Mouse (Mus musculus) heart, postnatal 10 days (tissue): ENCODE measurements around the gene Serhl. TPM values are rescaled to one million over a fixed set of nuclear protein-coding genes. Genes with fewer than 3 reads are reported as not detected.
"Not testable (repeated sequence)": the region's sequence is repeated elsewhere in the genome, so short reads cannot be mapped to it uniquely, and the experiment has no call there.

ENCODE experiments used
- DNase-seq, 2 experiments: peaks; one replicate each; pipeline ENCODE4 v3.0.0; 2021
- intact Hi-C: fragments of 180-260 bp; cut with DNase I; formaldehyde crosslinking; loops from one replicate; pipeline ENCODE4 v1.15.1; 2025
- total RNA-seq, 2 experiments: library from RNA; stranded (reverse); gene quantifications; 2 replicates each; pipeline ENCODE4 v1.2.3; 2021

Serhl gene
- total RNA-seq = 10 to 100 TPM; 54.6 to 59.1 TPM

GRCm38 (mm10) chr15:83089429-83089605 is at the start of gene Serhl:
Gene Serhl, plus strand, starts transcription at chr15:83089506.
- DNase-seq = no peak
- intact Hi-C loops = no loop called here

DNA sequence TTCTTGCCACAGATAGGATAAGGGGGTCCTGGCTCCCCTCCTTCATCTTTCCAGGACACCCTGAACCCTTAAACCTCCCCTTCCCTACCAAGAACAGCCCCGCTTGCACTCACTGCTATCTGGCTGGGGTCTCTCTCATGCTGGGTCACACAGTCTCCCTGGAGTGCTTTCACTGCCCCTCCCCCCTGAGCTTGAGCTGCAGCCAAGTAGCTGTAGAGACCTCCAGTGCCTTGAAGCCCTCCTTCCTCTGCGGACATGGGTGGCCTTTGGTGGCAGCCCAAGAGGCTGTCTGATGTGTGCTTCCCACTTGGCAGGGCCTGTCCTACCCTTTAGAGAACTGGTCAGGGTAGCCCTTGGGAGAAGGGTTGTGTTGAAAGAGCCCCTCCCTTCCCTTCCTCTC is 49.1 kb upstream of the Serhl start:
- intact Hi-C loops = no loop called here
- no peak for DNase-seq

DNA sequence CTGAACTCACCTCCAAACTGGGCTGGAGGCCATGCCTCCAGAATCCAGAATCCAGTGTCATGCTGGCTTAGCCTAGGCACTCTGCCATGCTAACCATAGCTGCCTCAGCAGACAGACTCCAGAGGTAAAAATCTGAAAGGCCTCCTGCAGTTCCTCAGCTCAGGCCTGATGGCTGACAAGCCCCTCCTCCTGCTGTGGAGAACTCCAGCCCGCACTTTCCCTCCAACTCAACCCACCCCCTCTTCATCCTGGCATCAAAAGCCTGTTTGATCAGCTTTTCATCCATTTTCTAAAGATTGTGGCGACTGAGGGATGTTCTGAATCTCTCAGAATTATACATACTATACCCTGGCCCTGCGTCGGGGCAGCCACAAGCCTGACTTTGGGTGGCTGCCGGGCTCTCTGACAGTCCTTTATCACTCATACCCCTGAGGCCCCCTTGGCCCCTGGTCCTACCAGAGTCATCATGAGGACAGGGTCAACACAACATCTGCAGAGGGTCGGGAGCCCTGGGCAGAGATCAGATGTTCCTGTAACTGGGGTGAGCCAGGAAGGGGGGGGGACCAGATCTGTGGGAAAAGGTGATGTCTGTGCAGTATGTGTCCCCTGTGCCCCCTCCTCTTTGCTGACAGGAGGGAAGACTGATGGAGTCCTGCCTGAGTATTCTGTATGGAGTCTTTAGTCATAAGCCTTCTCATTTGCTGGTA is 46.5 kb upstream of the Serhl start:
- no peak for DNase-seq
- intact Hi-C loops = no loop called here

DNA sequence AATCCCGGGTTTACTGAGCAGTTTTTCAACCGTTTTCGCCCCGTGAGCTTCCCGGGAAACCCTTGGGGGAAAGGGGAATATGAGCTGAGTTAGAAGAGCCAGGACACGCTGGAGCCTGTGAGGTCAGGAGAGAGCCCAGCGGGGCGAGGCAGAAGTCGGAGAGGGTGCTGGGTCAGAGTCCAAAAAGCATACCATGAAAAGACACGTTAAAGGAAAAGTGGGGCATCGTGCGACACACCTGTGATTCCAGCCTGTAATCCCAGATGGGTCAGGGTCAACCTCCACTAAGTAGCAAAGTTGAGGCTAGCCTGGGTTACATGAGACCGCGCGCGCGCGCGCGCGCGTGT is 46.0 kb upstream of the Serhl start:
- DNase-seq = no peak
- intact Hi-C loops = no loop called here

- DNase-seq, intact Hi-C loops: not testable (repeated sequence)
Measured at GRCm38 (mm10) chr15:83045565-83045964, 43.7 kb upstream of the Serhl start.

GRCm38 (mm10) chr15:83046308-83046707 is 43.0 kb upstream of the Serhl start:
- intact Hi-C loops = no loop called here
- no peak for DNase-seq

- DNase-seq = no peak
- intact Hi-C loops = no loop called here
Measured at GRCm38 (mm10) chr15:83046730-83047129, 42.6 kb upstream of the Serhl start.

DNA sequence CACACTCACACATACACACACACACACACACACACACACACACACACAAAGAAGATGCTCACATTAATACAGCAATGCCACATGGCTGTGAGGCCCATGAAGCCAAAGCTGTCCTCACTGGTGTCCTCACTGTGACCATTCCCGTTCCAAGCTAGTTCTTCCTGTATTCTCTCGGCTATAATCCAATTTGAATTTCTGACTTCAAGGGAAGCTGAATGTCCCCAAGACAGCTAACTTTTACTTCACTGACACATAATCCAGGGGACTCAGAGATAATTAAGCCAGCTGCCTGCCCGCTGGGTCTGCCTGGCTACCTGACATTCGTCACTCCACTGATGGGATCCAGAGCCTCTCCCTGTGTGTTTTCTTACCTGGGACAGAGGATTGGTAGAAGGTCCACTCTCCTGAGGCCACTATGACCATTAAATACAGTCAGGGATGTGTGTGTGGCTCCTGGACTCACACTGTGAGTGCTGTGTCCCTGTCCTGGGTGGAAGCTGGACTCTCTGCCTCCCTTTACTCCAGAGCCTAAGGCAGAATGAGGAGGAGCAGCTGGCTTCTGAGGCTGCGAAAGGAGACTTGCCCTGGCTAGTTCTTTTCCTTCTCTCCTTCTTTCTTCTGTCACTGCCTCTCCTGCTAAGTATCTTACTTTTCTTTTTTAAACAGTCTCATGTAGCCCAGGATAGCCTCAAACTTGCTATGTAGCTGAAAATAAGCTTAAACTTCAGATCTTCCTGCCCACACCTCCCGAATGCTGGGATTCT is 36.8 kb upstream of the Serhl start:
- DNase-seq = no peak
- intact Hi-C loops = no loop called here

DNA sequence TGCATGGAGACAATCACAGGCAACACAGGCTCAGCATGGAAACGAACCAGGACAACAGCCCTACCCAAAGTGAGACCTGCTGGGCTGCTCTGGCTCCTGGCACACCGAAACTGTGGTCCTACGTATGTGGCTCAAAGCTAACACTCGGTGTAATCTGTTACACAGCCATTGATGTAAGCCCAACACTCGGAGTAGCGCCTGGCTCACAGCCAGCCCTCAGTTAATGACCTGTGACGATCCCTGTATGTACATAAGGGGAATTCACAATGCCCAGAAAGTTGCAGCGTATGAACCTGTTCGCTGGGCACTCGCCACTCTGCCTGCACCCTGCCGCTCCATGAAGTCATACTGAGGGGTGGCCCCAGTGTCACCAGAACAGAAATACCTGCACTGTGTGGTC is 36.0 kb upstream of the Serhl start:
- no peak for DNase-seq
- intact Hi-C loops = no loop called here

GRCm38 (mm10) chr15:83055569-83055968 is 33.7 kb upstream of the Serhl start:
- no peak for DNase-seq
- intact Hi-C loops = loop anchor here (5.0 kb wide), 1 partner anchor 42 kb away; no protein-coding TSS in a partner anchor

- DNase-seq = peak; percentile 70 to 72
- intact Hi-C loops = loop anchor here (5.0 kb wide), 1 partner anchor 41 kb away; no protein-coding TSS in a partner anchor
Measured at GRCm38 (mm10) chr15:83056378-83057083, 32.8 kb upstream of the Serhl start.

GRCm38 (mm10) chr15:83057533-83057932 is 31.8 kb upstream of the Serhl start:
- no peak for DNase-seq
- intact Hi-C loops = loop anchor here (5.0 kb wide), 1 partner anchor 40 kb away; no protein-coding TSS in a partner anchor

GRCm38 (mm10) chr15:83059233-83059660 is 30.1 kb upstream of the Serhl start:
- intact Hi-C loops = loop anchor here (5.0 kb wide), 1 partner anchor 38 kb away; no protein-coding TSS in a partner anchor
- no peak for DNase-seq

DNA sequence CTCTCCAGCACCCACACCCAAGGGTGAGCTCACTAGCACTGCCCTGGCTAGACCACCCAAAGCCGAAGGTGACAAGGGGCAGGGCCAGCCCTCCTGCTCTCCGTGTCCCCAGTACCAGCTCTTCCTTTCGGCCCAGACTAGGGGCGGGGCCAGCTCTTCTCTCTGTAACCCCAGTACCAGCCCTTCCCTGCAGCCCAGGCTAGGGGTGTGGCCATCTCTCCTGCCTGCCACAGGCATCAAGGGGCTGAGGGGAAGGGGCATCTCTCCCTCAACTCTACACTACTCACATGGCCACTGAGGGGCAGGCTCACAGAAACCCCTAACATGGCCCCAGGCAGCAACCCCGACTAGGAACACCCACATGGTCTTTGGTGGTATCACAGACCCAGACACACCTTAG is 27.6 kb upstream of the Serhl start:
- DNase-seq = no peak
- intact Hi-C loops = no loop called here

DNA sequence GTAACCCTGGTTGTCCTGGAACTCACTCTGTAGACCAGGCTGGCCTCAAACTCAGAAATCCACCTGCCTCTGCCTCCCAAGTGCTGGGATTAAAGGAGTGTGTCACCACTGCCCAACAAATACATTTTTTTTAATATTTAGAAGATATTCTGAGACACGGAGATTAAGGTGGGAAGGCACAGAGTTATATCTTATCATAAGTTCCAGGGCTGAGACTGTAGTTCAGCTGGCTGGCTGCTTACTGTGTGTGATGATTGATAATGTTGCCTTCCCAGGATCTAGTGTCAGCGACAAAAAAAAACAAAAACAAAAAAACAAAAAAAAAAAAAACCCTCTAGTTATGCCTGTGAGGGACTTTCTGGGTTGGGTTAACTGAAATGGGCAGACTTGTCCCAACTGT is 26.7 kb upstream of the Serhl start:
- intact Hi-C loops = not testable (repeated sequence)

DNA sequence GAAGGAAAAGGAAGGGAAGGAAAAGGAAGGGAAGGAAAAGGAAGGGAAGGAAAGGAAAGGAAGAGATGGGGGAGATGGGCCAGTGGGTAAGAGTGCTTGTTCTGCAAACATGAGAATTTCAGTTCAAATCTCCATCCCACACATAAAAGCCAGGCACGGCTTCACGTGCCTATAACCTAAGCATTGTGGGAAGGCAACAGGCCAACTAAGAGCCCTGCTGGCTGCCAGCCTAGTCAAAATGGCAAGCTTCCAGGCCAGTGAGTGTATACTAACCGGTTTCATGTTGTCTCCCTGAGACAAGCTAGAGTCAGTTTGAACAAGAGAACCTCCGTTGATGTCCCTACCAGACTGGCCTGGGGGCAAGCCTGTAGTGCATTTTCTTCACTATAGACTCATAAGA is 23.8 kb upstream of the Serhl start:
- DNase-seq = peak; percentile 81 to 84
- intact Hi-C loops = no loop called here

More for the DNA sequence above, 26.7 kb upstream of the Serhl start:
- DNase-seq = not testable (repeated sequence)

- no peak for DNase-seq
- intact Hi-C loops = no loop called here
Measured at GRCm38 (mm10) chr15:83068270-83068669, 21.0 kb upstream of the Serhl start.

DNA sequence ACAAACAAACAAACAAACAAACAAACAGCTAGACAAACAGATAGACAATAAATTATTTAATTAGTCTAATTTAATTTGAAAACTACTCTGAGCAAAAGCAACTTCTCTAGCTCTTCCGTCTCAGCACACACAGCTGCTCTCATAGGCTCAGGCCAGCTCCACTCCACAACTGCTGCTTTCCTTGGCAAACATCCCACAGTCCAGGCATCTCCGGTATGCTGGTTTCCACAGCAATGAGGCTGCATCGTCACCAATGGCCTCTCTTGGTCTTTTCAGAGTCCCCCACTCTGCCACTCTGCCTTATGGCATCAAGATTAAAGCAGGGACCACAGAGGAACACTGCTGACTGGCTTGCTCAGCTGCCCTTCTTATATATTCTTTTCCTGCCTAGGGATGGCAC is 18.4 kb upstream of the Serhl start:
- peak; percentile 82 to 87 for DNase-seq

DNA sequence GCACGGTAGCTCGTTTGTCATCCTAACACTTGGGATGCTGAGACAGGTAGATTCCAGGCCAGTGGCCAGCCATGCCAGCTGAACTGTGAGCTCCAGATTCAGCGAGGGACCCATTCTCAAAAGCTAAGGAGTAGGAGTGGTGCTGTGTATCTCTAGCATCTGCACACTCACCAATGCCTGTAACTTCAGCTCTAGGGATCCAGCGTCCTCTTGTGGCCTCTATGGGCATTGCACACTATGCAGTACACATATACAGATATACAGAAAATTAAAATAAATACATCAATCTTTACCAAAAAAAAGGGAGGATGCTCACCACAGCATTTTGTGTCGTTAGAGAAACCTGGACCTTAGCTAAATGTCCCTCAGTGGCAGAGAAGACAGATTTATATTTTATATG is 17.6 kb upstream of the Serhl start:
- intact Hi-C loops = no loop called here
- no peak for DNase-seq

More for the DNA sequence above, 18.4 kb upstream of the Serhl start:
- intact Hi-C loops = loop anchor here (1.0 kb wide), 1 partner anchor 34 kb away; no protein-coding TSS in a partner anchor

- peak; percentile 70 to 81 for DNase-seq
Measured at GRCm38 (mm10) chr15:83074179-83074578, 15.1 kb upstream of the Serhl start.

GRCm38 (mm10) chr15:83075607-83076525 is 13.4 kb upstream of the Serhl start:
- DNase-seq = no peak
- intact Hi-C loops = no loop called here

More at GRCm38 (mm10) chr15:83074179-83074578, 15.1 kb upstream of the Serhl start:
- intact Hi-C loops = no loop called here
